Mouse (Mus musculus): ENCODE measurements around the gene Entpd8.

Gene Entpd8

DNA sequence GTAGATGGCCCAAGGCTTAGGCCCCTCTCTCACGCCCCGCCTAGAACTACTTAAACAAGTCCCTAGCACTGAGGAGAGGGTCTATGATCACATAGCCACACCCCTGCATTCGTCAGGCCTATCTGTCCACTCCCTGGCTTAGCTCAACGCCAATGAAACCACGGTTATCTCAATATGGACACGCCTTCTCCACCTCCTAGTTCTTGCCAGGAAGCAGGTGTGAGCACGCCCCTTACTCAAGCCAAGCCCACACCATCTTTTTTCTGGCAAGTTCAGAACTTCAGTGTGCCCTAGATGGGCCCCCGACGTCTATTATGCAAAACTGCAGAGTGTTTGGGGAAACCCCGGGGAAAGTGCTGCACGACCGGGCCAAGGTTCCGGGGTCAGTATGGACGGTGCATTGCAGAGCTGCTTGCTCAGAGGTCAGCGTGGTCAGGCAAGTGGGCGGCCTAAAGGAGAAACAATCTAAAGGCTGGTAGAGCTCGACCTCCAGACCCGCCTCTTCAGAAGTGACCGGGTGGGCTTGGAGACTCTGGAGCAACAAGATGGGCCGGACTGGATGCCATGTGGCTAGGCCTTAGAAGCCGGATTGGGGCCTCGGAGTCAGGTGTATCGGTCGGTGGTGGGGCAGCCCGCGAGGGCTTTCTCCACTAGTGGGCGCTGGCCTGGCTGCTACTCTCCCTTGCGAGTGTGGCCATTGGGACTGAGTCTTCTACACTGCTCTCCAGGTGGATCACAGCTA, 15.2 kb downstream of the Entpd8 start, which contains the start of gene Noxa1:
Noxa1 (minus strand) TSS at position 41 of the 742 bp plus-strand sequence.
- no peak for DNase-seq (ENCODE audit: low spot score in 2 of 2)

DNA sequence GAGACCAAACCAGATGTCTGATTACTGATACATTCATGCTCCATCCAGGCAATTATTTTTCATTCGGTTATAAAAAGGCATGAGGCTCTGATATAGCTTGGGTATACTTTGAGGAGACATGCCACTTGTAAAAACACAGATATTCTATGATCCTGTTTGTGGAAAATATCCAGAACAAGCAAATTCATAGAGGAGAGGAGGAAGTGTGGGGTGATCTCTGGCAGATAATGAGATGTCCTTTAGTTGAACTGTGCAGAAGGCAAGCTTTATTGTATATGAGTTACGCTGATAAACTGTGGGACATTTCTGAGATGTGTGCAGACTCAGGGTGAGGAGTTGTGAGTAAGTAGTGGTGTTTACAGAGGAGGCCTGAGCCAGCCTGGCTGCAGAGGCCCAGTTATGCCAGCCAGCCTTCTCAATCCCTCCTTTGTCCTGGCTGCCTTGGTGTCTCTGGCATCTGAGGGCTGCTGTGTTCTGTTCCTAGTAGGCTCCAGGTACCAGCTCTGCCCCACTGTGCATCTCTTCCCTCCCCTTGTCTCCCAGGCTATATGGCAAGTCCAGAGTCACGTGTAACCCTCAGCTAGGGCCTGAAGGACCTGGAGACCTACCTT, 18.0 kb downstream of the Entpd8 start:
- no peak for DNase-seq (ENCODE audit: low spot score in 2 of 2)

DNA sequence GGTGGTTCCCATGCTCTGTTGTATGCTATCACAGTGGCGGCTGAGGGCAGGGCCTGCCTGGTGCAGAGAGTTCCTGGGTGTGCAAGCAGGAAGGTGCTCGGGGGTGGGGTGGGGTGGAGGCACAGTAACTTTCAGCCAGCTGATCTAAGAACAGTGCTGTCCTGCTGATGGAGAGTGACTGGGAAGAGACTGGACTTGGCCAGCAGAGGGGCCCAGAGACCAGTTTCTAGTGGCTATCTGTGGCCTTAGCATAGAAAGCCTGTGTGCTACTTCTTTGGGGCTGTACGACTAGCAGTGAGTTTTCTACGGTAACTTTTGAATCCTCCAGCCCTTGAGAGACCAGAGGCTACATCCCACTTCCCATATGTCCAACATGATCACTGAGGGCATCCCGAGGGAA, 18.9 kb downstream of the Entpd8 start:
- peak in 1 of 2 experiments; percentile 43 for DNase-seq (ENCODE audit: low spot score in 2 of 2)

DNA sequence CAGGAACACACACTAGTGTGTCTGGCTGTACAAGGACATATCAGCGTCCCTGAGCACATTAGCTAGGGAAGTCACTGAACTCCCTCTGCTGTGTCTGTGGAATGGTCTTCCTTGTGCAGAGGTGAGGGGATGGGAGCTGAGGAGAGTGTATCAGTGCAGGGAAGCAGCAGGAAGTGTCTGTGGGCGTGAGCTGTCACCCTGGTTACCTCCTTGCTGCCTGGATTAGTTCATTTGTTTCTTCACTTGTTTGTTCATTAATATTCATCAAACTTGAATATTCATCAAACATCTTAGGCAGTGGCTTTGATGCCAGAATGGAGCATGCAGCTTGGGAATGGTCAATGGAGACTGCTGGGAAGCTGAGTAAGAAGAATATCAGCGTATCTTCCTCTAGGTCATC, 19.6 kb downstream of the Entpd8 start:
- DNase-seq (ENCODE audit: low spot score in 2 of 2), result no peak

GRCm38 (mm10) chr2:25104122-25104521, 24.0 kb downstream of the Entpd8 start:
- DNase-seq (ENCODE audit: low spot score in 2 of 2), result no peak

DNA sequence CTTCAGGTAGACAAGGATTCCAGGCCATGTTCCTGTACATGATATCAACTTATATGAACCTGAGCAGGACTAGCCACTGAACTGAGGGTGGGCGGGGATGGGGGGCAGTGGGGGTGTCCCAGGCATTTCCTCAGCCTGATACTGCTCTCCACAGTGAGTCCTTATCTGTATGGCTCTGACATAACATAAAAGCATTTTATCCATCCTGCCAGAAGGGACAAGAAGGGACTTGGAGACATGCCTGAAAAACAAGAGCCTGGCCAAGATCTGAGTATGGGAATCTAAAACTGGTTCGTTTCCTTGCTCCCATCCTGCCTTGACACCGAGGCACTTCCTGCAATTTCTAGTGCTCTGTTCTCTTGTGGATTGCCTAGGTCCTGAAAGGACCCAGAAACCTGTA, 25.9 kb downstream of the Entpd8 start:
- no peak for DNase-seq (ENCODE audit: low spot score in 2 of 2)

- no peak for DNase-seq (ENCODE audit: low spot score in 2 of 2)
Observed at GRCm38 (mm10) chr2:25109487-25109886, 29.4 kb downstream of the Entpd8 start.

GRCm38 (mm10) chr2:25110505-25111183, 30.5 kb downstream of the Entpd8 start:
- no peak for DNase-seq (ENCODE audit: low spot score in 2 of 2)

- no peak for DNase-seq (ENCODE audit: low spot score in 2 of 2)
Observed at GRCm38 (mm10) chr2:25111184-25111791, 31.2 kb downstream of the Entpd8 start.

GRCm38 (mm10) chr2:25114308-25114707, 34.2 kb downstream of the Entpd8 start:
- no peak for DNase-seq (ENCODE audit: low spot score in 2 of 2)

DNA sequence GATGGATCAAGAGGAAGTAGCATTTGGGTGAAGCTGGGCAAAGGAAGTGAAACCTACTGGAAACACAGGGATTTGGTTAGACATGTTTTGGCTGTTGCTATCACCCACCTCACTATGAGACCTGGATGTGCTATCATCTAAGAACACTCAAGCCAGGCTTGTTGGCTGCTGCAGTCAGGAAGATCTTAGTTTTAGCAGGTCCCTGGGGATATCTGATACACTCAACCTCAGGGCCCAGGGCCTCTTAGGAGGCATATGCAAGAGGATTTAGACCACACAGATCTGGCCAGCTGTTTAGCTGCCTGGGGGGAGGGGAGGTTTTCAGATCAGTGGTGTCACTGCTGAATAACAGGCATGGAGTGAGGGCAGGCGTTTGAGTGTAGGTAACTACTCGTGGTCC, 35.3 kb downstream of the Entpd8 start:
- no peak for DNase-seq (ENCODE audit: low spot score in 2 of 2)

- DNase-seq (ENCODE audit: low spot score in 2 of 2), result no peak
Observed at GRCm38 (mm10) chr2:25120963-25121362, 40.9 kb downstream of the Entpd8 start.

GRCm38 (mm10) chr2:25122666-25123065, 42.6 kb downstream of the Entpd8 start:
- DNase-seq (ENCODE audit: low spot score in 2 of 2), result no peak

- DNase-seq (ENCODE audit: low spot score in 2 of 2), result no peak
Observed at GRCm38 (mm10) chr2:25123527-25123926, 43.4 kb downstream of the Entpd8 start.

DNA sequence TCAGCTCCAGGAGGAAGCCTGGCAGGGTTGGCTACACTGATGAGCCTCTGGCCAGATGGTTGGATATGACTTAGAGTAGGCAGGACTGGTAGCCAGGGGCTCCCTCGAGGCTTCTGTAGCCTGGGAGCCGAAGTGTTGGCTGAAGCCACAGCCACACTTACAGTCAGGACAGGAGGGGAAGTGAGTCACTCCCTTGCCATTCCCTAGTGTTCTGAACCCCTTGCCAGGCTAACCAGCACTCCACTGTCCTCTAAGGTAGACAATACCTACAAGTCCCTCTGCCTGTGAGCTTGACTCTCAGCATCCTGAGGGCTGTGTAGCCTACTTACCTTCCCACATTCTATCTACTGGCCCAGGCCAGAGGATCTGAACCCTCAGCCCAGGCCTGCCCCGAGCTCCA, 44.3 kb downstream of the Entpd8 start:
- DNase-seq (ENCODE audit: low spot score in 2 of 2), result no peak

GRCm38 (mm10) chr2:25125146-25125545, 45.0 kb downstream of the Entpd8 start:
- no peak for DNase-seq (ENCODE audit: low spot score in 2 of 2)

- peak; percentile 51 to 59 for DNase-seq (ENCODE audit: low spot score in 2 of 2)
Observed at GRCm38 (mm10) chr2:25126011-25127010, 46.2 kb downstream of the Entpd8 start.

DNA sequence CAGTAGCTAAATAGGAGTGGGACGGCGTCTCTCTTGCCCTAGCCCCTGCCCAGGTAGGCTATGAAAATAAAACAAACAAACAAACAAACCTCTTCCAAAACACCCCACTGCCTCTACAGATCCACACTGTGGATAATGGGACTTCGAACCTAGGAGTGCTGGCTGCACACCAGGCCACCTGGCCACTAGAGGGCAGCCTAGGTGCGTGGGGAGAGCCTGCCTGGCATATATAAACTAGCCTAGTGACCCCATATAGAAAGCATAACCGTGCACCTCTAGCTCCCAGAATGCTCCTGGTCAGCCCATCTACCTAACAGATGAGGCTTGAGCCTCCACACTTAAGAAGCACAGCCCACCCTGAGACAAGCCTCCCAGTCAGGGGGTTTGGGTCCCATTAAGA, 47.1 kb downstream of the Entpd8 start:
- DNase-seq (ENCODE audit: low spot score in 2 of 2), result no peak

- no peak for DNase-seq (ENCODE audit: low spot score in 2 of 2)
Observed at GRCm38 (mm10) chr2:25128072-25128471, 48.0 kb downstream of the Entpd8 start.

- DNase-seq (ENCODE audit: low spot score in 2 of 2), result no peak
Observed at GRCm38 (mm10) chr2:25131601-25132000, 51.5 kb downstream of the Entpd8 start.
